Mouse (Mus musculus) heart, embryonic 16.5 days (tissue): ENCODE measurements around the gene Sh3tc1. TPM values are rescaled to one million over a fixed set of nuclear protein-coding genes. Genes with fewer than 3 reads are reported as not detected.

Experiments used
- ATAC-seq: fragments of 200-750 bp; cut with Nextera tagmentation; replicated peaks from 2 replicates; pipeline ENCODE4 v1.8.0; 2017; ENCODE audit warnings: moderate number of reproducible peaks; ENCODE audit not compliant: insufficient read depth, low FRiP score; ENCODE audit errors: extremely low read depth
- H3K27ac ChIP-seq: fragments of 300-500 bp; sonication (generic); 2 replicates; pipeline ENCODE4 v1.5.1; 2014; ENCODE audit warnings: mild to moderate bottlenecking, low read length, control low read depth, moderate library complexity
- H3K27me3 ChIP-seq: fragments of 300-500 bp; sonication (generic); 2 replicates; pipeline ENCODE4 v1.6.1; 2014; ENCODE audit warnings: low read length, mixed read lengths; ENCODE audit not compliant: control insufficient read depth, insufficient read depth
- H3K36me3 ChIP-seq: fragments of 300-500 bp; sonication (generic); 2 replicates; pipeline ENCODE4 v1.6.1; 2014; ENCODE audit not compliant: control insufficient read depth, insufficient read depth
- H3K4me1 ChIP-seq: fragments of 300-500 bp; sonication (generic); 2 replicates; pipeline ENCODE4 v1.6.1; 2014; ENCODE audit warnings: low read length, mixed read lengths; ENCODE audit not compliant: control insufficient read depth, insufficient read depth
- H3K4me2 ChIP-seq: fragments of 300-500 bp; sonication (generic); 2 replicates; pipeline ENCODE4 v1.6.1; 2014; ENCODE audit warnings: low read depth, mild to moderate bottlenecking, control low read depth, low read length
- H3K4me3 ChIP-seq: fragments of 300-500 bp; sonication (generic); 2 replicates; pipeline ENCODE4 v1.5.1; 2014; ENCODE audit warnings: mild to moderate bottlenecking, control low read depth, low read length
- H3K9ac ChIP-seq: fragments of 300-500 bp; sonication (generic); 2 replicates; pipeline ENCODE4 v1.6.1; 2014; ENCODE audit warnings: low read length, control low read depth
- H3K9me3 ChIP-seq: fragments of 300-500 bp; sonication (generic); replicated peaks from 2 replicates; pipeline ENCODE4 v1.6.1; 2016; ENCODE audit warnings: low read length; ENCODE audit not compliant: control insufficient read depth
- WGBS: fragments of 180-500 bp; shearing (Covaris S2); extraction: QIAGEN DNeasy Blood & Tissue Kit; methylation state at CpG from one replicate; pipeline ENCODE4 v1.1.7; 2014; 5-methylcytosine and 5-hydroxymethylcytosine counted together
- polyA plus RNA-seq: library from polyadenylated mRNA; unstranded; fragments of >200 nt; fragmentation: Nextera tagmentation; extraction: Ambion mirVana; gene quantifications from 2 replicates; pipeline ENCODE4 v1.2.1, GENCODE M21; 2015

Sh3tc1 gene
- polyA plus RNA-seq, 1 experiment from 2014 or later: 8.3 TPM

DNA sequence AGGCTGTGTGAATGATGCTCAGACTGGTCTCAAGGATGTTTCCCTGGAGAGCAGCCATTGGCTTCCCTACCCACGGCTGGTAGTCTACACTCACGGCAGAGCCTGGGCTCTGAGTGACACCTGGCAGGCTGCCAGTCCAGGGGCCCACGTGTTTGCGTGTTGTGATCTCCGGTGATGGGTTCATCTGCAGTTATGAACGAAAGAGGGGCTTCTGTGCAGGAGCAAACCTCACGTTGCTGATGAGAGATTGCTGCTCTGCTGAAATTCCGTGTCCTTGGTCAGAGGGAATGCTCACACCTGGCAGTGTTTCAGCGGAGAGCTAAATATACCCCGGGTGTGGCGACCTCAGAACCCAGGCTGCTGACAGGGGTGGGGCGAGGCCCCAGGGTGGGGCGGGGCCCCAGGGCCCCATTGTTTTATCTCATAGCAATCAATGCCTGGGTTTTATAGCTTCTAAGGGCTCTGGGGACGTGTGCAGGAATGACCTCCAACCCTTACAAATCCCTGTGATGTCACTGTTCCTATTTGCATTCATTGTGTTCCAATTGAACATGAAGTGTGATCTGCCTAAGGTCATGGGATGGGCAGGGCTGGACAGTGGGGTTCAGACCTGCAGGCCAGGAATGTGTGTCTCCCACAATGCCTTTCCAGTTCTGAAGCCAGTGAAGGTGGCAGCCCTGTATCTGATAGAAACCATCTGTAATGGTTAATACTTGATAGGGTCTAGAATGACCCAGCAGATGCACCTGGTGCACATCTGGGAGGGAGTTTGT is 31.3 kb upstream of the Sh3tc1 start:
- 21% methylated on average over 14 of the region's 14 CpGs for WGBS
- H3K36me3 ChIP-seq: no peaks in the 10 kb centered on the region
- peaks cover 49% of the 10 kb centered on the region for H3K4me1 ChIP-seq
- H3K4me3 ChIP-seq: 0 out of 2 replicates have a peak overlapping the region, but pooled peaks have one; percentile 11
- ATAC-seq: peak; percentile 75
- no peaks in the 10 kb centered on the region for H3K9me3 ChIP-seq
- peak overlapping the region; percentile 89 for H3K27ac ChIP-seq
- H3K27me3 ChIP-seq: no peaks in the 10 kb centered on the region
- peak overlapping the region; percentile 26; the same call in 1 of the 2 replicates for H3K9ac ChIP-seq
- H3K4me2 ChIP-seq: peak overlapping the region; percentile 50

- WGBS: 87% methylated on average over 2 of the region's 2 CpGs
- H3K4me2 ChIP-seq: no peak overlapping the region
- peaks cover 50% of the 10 kb centered on the region for H3K4me1 ChIP-seq
These were observed 30.5 kb upstream of the Sh3tc1 start for GRCm38 (mm10) chr5:35770246-35770645.

GRCm38 (mm10) chr5:35768997-35769396 is 29.2 kb upstream of the Sh3tc1 start:
- H3K9ac ChIP-seq: no peak overlapping the region
- H3K9me3 ChIP-seq: no peaks in the 10 kb centered on the region
- ATAC-seq: no peak
- no peaks in the 10 kb centered on the region for H3K27me3 ChIP-seq
- no peak overlapping the region for H3K4me3 ChIP-seq
- no peaks in the 10 kb centered on the region for H3K36me3 ChIP-seq
- H3K27ac ChIP-seq: no peak overlapping the region
- H3K4me1 ChIP-seq: peaks cover 58% of the 10 kb centered on the region
- H3K4me2 ChIP-seq: no peak overlapping the region
- whole genome bisulfite sequencing: 76% methylated on average over 7 of the region's 7 CpGs

More at GRCm38 (mm10) chr5:35770246-35770645, 30.5 kb upstream of the Sh3tc1 start:
- Histone ChIP-seq H3K4me3 (no peak overlapping the region), H3K27ac (peak overlapping the region; percentile 89), H3K9ac (no peak overlapping the region), H3K9me3 (no peaks in the 10 kb centered on the region), H3K27me3 (no peaks in the 10 kb centered on the region), H3K36me3 (no peaks in the 10 kb centered on the region)
- no peak for ATAC-seq

DNA sequence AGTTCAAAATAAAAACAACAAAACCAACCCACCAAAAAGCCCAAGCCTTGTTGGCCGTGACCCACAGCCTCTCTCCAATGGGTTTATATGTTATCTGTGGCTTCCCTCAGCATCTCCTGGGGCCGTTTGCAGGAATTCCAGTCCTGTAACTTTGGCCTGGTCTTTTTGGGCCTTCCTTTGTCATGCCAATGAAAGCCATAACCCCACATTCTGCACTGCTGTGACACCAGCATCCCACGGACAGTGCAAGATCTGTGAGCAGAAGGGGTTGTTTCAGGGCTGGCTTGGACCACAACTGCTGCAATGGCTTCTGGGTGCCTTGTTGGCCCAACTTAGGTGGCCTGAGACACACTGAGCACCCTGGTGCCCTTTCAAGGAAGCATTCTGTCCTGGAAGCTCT is 28.7 kb upstream of the Sh3tc1 start:
- Histone ChIP-seq H3K9ac (no peak overlapping the region), H3K9me3 (no peaks in the 10 kb centered on the region), H3K4me1 (peaks cover 54% of the 10 kb centered on the region), H3K4me2 (no peak overlapping the region), H3K27ac (no peak overlapping the region), H3K4me3 (no peak overlapping the region), H3K36me3 (no peaks in the 10 kb centered on the region), H3K27me3 (no peaks in the 10 kb centered on the region)
- WGBS: 72% methylated on average over 3 of the region's 3 CpGs
- ATAC-seq: no peak

- Histone ChIP-seq H3K4me3 (no peak overlapping the region), H3K4me1 (peaks cover 43% of the 10 kb centered on the region), H3K9ac (no peak overlapping the region), H3K36me3 (no peaks in the 10 kb centered on the region), H3K4me2 (no peak overlapping the region), H3K9me3 (no peaks in the 10 kb centered on the region), H3K27me3 (no peaks in the 10 kb centered on the region), H3K27ac (no peak overlapping the region)
- ATAC-seq: no peak
- 77% methylated on average over 6 of the region's 6 CpGs for WGBS
These were observed 26.1 kb upstream of the Sh3tc1 start for GRCm38 (mm10) chr5:35765909-35766308.

- H3K4me2 ChIP-seq: no peak overlapping the region
- no peak overlapping the region for H3K27ac ChIP-seq
- WGBS: 72% methylated on average over 10 of the region's 10 CpGs
- H3K27me3 ChIP-seq: peaks cover 17% of the 10 kb centered on the region
- peaks cover 33% of the 10 kb centered on the region for H3K4me1 ChIP-seq
- no peak overlapping the region for H3K9ac ChIP-seq
- H3K9me3 ChIP-seq: no peaks in the 10 kb centered on the region
- H3K36me3 ChIP-seq: no peaks in the 10 kb centered on the region
- no peak overlapping the region for H3K4me3 ChIP-seq
- ATAC-seq: no peak
These were observed 23.1 kb upstream of the Sh3tc1 start for GRCm38 (mm10) chr5:35762850-35763249.

GRCm38 (mm10) chr5:35762388-35762787 is 22.6 kb upstream of the Sh3tc1 start:
- Histone ChIP-seq H3K4me3 (no peak overlapping the region), H3K4me1 (peaks cover 28% of the 10 kb centered on the region), H3K9ac (no peak overlapping the region), H3K9me3 (no peaks in the 10 kb centered on the region), H3K36me3 (no peaks in the 10 kb centered on the region), H3K27ac (no peak overlapping the region), H3K27me3 (peaks cover 17% of the 10 kb centered on the region), H3K4me2 (no peak overlapping the region)
- ATAC-seq: no peak
- 46% methylated on average over 5 of the region's 5 CpGs for WGBS

DNA sequence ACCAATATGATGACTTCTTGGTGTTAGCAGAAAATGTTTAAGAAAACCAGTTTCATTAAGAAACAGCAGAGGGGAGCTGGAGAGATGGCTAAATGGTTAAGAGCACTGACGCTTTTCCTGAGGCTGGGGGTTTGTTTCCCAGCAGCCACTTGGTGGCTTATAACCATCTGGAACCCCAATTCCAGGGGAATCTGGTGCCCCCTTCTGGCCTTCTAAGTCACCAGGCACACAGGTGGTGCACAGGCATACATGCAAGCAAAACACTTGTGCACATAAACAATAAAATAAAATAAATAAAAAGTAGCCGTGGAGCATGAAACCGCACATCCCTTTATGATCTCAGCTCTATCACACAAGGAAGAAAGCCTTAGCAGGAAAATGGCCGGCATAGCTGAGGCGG is 21.5 kb upstream of the Sh3tc1 start:
- H3K9ac ChIP-seq: no peak overlapping the region
- H3K9me3 ChIP-seq: no peaks in the 10 kb centered on the region
- 68% methylated on average over 5 of the region's 5 CpGs for WGBS
- H3K4me2 ChIP-seq: no peak overlapping the region
- H3K27ac ChIP-seq: no peak overlapping the region
- H3K4me3 ChIP-seq: no peak overlapping the region
- no peaks in the 10 kb centered on the region for H3K36me3 ChIP-seq
- H3K27me3 ChIP-seq: peaks cover 25% of the 10 kb centered on the region
- no peak for ATAC-seq
- peaks cover 22% of the 10 kb centered on the region for H3K4me1 ChIP-seq
